Mouse (Mus musculus): ENCODE measurements around the gene Rdh11. TPM values are rescaled to one million over a fixed set of nuclear protein-coding genes. Genes with fewer than 3 reads are reported as not detected.
A peak's percentile ranks its signal among the peaks of the same experiment; 100 is the strongest.

The Rdh11 gene
- total and polyA plus RNA-seq, 2 experiments: 46.4 to 60.5 TPM

GRCm38 (mm10) chr12:79130299-79131177 is 61.6 kb downstream of the Rdh11 start, which contains the start of gene Arg2:
TSS of gene Arg2 (plus strand) at chr12:79130777.
- peaks cover 7% of the 10 kb centered on the region; the same call in 1 of the 2 replicates for H3K4me1 ChIP-seq (ENCODE audit: control insufficient read depth, insufficient read depth, low read length)
- TF ChIP-seq CTCF (IDR thresholded peaks at IDR 0.05; ENCODE audit: low read depth, low read length) (no peak), POLR2A (IDR thresholded peaks at IDR 0.05; ENCODE audit: extremely low read depth, insufficient read depth, low read length) (no peak)

More at GRCm38 (mm10) chr12:79130299-79131177, 61.6 kb downstream of the Rdh11 start, which contains the start of gene Arg2:
- Histone ChIP-seq H3K9ac (ENCODE audit: low read depth, low read length) (no peak within 1 kb of the TSS), H3K27ac (replicated peaks; ENCODE audit: insufficient read depth, low read depth, low read length) (no peak within 1 kb of the TSS), H3K79me2 (ENCODE audit: control insufficient read depth, insufficient read depth, low read length) (no peaks in the 10 kb centered on the region), H3K27me3 (ENCODE audit: control insufficient read depth, insufficient read depth, low read length) (peaks cover 13% of the 10 kb centered on the region; the same call in 1 of the 2 replicates), H3K4me3 (ENCODE audit: insufficient read depth, low read depth, low read length) (peak within 1 kb of the TSS; percentile 23), H3K36me3 (ENCODE audit: control insufficient read depth, insufficient read depth, low read length) (no peaks in the 10 kb centered on the region)
- DNase-seq (ENCODE audit: extremely low read depth, low read depth, low spot score): no peak
- 3% methylated on average over 47 of the region's 47 CpGs for WGBS

Other genes starting within 250 kb of the Rdh11 start
- gene Tmem229b, start 184.7 kb downstream of the Rdh11 start, total RNA-seq (2014; rRNA removed): 1.4 and 2.5 TPM in 2 replicates
- gene Tmem229b, start 184.7 kb downstream of the Rdh11 start, polyA plus RNA-seq (2012; rRNA removed): 1.4 and 1.6 TPM in 2 replicates
- 0.09 and 0.13 TPM in 2 replicates for gene Plekhh1, start 163.1 kb downstream of the Rdh11 start, total RNA-seq (2014; rRNA removed)
- 0.16 and 0.27 TPM in 2 replicates for gene Plekhh1, start 163.1 kb downstream of the Rdh11 start, polyA plus RNA-seq (2012; rRNA removed)
- gene Pigh, start 102.6 kb downstream of the Rdh11 start, total RNA-seq (2014; rRNA removed): 6.0 and 6.4 TPM in 2 replicates
- gene Pigh, start 102.6 kb downstream of the Rdh11 start, polyA plus RNA-seq (2012; rRNA removed): 4.4 and 4.6 TPM in 2 replicates
- gene Arg2, start 61.5 kb downstream of the Rdh11 start, total RNA-seq (2014; rRNA removed): 0.46 and 0.74 TPM in 2 replicates
- 0.20 TPM in 1 of 2 replicates, not detected in the other for gene Arg2, start 61.5 kb downstream of the Rdh11 start, polyA plus RNA-seq (2012; rRNA removed)
- gene Vti1b, start 19.6 kb downstream of the Rdh11 start, total RNA-seq (2014; rRNA removed): 57.1 and 70.7 TPM in 2 replicates
- 29.9 and 34.6 TPM in 2 replicates for gene Vti1b, start 19.6 kb downstream of the Rdh11 start, polyA plus RNA-seq (2012; rRNA removed)
- gene Rdh12, start 16.6 kb upstream of the Rdh11 start, total RNA-seq (2014; rRNA removed): not detected in 2 replicates
- not detected in 2 replicates for gene Rdh12, start 16.6 kb upstream of the Rdh11 start, polyA plus RNA-seq (2012; rRNA removed)
- gene Zfyve26, start 104.0 kb upstream of the Rdh11 start, total RNA-seq (2014; rRNA removed): 17.6 and 27.9 TPM in 2 replicates
- gene Zfyve26, start 104.0 kb upstream of the Rdh11 start, polyA plus RNA-seq (2012; rRNA removed): 15.4 and 20.5 TPM in 2 replicates
- 1.7 TPM in 2 replicates for gene Rad51b, start 105.0 kb upstream of the Rdh11 start, total RNA-seq (2014; rRNA removed)
- 0.55 and 0.58 TPM in 2 replicates for gene Rad51b, start 105.0 kb upstream of the Rdh11 start, polyA plus RNA-seq (2012; rRNA removed)